Mouse (Mus musculus): ENCODE results near the gene Cadm3. TPM values are rescaled to one million over a fixed set of nuclear protein-coding genes. Genes with fewer than 3 reads are reported as not detected.

Gene Cadm3
- polyA plus RNA-seq, 1 experiment from 2014 or later = 0.26 TPM

DNA sequence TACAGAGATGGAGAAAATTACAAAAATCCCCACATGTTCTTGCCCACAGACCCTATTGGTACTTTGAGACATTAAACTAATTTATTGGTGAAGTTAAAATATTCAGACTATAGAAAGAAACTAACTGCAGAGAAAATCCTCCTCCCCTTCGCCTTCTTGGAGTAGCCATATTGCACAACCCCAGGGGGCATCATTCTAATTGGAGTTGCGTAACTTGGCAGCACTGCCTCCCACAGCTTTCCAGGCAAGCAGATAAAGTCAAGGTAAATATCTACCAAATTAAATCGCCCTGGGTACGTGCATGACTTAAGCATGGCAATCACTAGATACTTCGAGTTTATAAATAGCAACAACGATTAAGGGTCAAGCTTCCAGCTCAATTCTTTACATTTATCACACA, 4.1 kb upstream of the Cadm3 start:
- Histone ChIP-seq H3K9ac (replicated peaks; ENCODE audit: low read depth) (no peak overlapping the region), H3K4me1 (ENCODE audit: insufficient read depth, low read depth, low read length) (no peaks in the 10 kb centered on the region), H3K27ac (ENCODE audit: low read length) (no peak overlapping the region), H3K4me2 (replicated peaks; ENCODE audit: low read depth, low read length) (no peak overlapping the region), H3K27me3 (replicated peaks; ENCODE audit: insufficient read depth, low read length) (peaks cover 17% of the 10 kb centered on the region), H3K36me3 (ENCODE audit: insufficient read depth, low read length) (no peaks in the 10 kb centered on the region), H3K4me3 (ENCODE audit: low read depth, low read length) (no peak overlapping the region), H3K9me3 (ENCODE audit: low read length) (no peaks in the 10 kb centered on the region)
- DNase-seq (ENCODE audit: low spot score) = no peak
- WGBS = 69% methylated on average over 6 of the region's 6 CpGs
- no peak for TF ChIP-seq CTCF (IDR thresholded peaks at IDR 0.05)
- TF ChIP-seq EP300 (IDR thresholded peaks at IDR 0.05) = no peak
- no peak for ATAC-seq

DNA sequence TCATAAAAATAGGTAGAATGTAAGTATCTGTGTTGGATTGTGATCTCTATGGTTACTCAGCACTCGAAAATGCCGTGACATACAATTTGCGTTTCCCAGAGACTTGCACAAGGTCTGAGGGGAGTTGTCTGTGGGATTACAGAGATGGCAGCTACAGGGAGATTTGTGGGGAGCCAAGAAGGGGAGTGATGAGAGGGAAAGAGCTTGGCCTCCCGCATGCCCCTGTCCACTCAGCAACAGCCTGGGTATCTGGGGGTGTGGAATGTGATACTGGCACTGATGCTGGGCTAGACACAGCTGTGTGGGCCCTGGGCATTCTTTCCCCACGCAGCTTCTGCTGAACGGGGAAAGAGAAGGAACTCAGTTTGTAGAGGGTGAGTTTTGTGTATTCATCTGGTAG, 3.0 kb upstream of the Cadm3 start:
- no peaks in the 10 kb centered on the region for H3K9me3 ChIP-seq (ENCODE audit: low read length)
- no peaks in the 10 kb centered on the region for H3K4me1 ChIP-seq (ENCODE audit: insufficient read depth, low read depth, low read length)
- no peak overlapping the region for H3K27ac ChIP-seq (ENCODE audit: low read length)
- TF ChIP-seq CTCF (IDR thresholded peaks at IDR 0.05) (no peak), EP300 (IDR thresholded peaks at IDR 0.05) (no peak)
- H3K4me2 ChIP-seq (replicated peaks; ENCODE audit: low read depth, low read length) = no peak overlapping the region
- peaks cover 25% of the 10 kb centered on the region for H3K27me3 ChIP-seq (replicated peaks; ENCODE audit: insufficient read depth, low read length)
- 65% methylated on average over 6 of the region's 6 CpGs for WGBS
- no peak overlapping the region for H3K4me3 ChIP-seq (ENCODE audit: low read depth, low read length)
- no peak overlapping the region for H3K9ac ChIP-seq (replicated peaks; ENCODE audit: low read depth)
- DNase-seq (ENCODE audit: low spot score) = no peak
- H3K36me3 ChIP-seq (ENCODE audit: insufficient read depth, low read length) = no peaks in the 10 kb centered on the region
- no peak for ATAC-seq

DNA sequence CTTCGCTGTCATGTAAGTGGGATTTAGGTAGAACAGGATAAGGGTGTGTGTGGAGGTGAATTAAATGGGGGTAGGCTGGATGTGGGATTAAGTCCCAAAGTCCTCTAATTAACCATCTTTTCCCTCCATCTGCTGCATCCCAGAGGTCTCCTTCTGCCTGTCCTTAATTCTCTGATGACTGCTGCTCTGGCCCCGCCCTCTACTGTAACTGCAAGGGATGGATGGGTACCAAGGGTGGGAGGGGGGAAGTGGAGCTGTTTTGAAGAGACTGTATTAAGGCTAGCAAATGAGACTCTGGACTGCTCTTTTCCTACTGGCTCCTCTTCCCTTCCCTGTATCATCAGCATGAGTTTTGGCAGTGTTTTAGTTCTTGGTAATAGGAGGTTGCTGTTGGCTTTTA, 2.1 kb upstream of the Cadm3 start:
- no peak for TF ChIP-seq EP300 (IDR thresholded peaks at IDR 0.05)
- no peak overlapping the region for H3K4me2 ChIP-seq (replicated peaks; ENCODE audit: low read depth, low read length)
- no peak for DNase-seq (ENCODE audit: low spot score)

DNA sequence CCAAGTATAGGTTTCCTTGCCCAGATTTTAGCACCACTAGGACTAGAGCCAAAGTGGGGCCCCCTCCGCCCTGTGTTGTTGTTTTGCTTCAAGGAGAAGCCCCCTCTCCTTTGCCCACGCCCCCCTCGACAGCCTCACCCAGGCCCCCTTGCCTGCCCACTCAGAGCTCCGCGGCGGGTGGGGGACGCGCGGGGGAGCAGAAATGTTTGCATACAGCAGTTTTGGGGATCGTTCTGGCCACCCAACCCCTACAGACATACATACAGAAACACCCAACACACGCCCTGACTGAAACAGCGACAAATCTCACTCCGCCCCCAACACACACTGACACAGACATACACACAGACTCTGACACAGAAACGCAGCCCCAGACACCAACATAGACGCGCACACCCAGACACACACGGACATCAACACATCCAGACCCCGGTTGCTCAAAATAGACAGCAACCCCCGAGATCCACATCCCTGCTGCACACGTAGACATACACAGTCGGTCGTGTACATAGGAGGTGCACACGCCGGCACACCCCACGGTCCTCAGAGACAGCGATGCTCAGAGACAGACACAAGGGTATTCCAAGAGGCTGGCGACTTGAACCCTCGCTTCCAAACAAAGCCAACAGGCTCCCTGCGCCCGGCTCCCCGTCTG, 667 bp downstream of the Cadm3 start:
- peak overlapping the region; percentile 52 for H3K4me2 ChIP-seq (replicated peaks; ENCODE audit: low read depth, low read length)
- peak overlapping the region; percentile 28 for H3K4me3 ChIP-seq (ENCODE audit: low read depth, low read length)
- no peak overlapping the region for H3K27ac ChIP-seq (ENCODE audit: low read length)
- no peaks in the 10 kb centered on the region for H3K4me1 ChIP-seq (ENCODE audit: insufficient read depth, low read depth, low read length)
- ATAC-seq = no peak
- H3K9ac ChIP-seq (replicated peaks; ENCODE audit: low read depth) = no peak overlapping the region
- peaks cover 26% of the 10 kb centered on the region for H3K27me3 ChIP-seq (replicated peaks; ENCODE audit: insufficient read depth, low read length)
- WGBS = under 1% methylated on average over 31 of the region's 31 CpGs
- no peak for TF ChIP-seq EP300 (IDR thresholded peaks at IDR 0.05)
- TF ChIP-seq CTCF (IDR thresholded peaks at IDR 0.05) = no peak
- no peak for DNase-seq (ENCODE audit: low spot score)
- no peaks in the 10 kb centered on the region for H3K9me3 ChIP-seq (ENCODE audit: low read length)
- H3K36me3 ChIP-seq (ENCODE audit: insufficient read depth, low read length) = no peaks in the 10 kb centered on the region

More for the DNA sequence above, 2.1 kb upstream of the Cadm3 start:
- no peak for ATAC-seq
- Histone ChIP-seq H3K4me1 (ENCODE audit: insufficient read depth, low read depth, low read length) (no peaks in the 10 kb centered on the region), H3K36me3 (ENCODE audit: insufficient read depth, low read length) (no peaks in the 10 kb centered on the region), H3K27me3 (replicated peaks; ENCODE audit: insufficient read depth, low read length) (peaks cover 26% of the 10 kb centered on the region), H3K4me3 (ENCODE audit: low read depth, low read length) (no peak overlapping the region), H3K9me3 (ENCODE audit: low read length) (no peaks in the 10 kb centered on the region), H3K9ac (replicated peaks; ENCODE audit: low read depth) (no peak overlapping the region), H3K27ac (ENCODE audit: low read length) (no peak overlapping the region)
- WGBS = 68% methylated on average over 2 of the region's 2 CpGs

DNA sequence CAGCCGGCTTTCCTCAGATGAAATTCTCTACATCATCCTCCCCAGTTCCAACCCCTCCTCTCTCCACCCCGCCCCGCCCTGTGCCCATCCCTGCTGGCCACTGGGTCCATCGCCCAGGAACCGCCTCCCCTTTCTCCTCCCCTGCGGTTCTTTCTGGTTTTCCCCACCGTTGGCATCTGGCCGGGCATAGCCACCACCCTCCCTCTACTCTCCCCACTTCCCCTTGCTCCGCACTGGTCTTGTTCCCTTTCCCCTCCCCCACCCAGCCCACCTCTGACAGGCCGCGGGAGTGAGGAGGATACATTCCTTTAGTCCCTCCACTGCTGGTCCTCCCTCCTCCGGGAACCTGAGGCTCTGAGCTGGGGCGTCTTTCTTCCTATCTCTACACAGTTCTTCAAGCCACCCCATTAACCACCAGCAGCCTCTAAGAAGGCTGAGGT, 1.5 kb downstream of the Cadm3 start:
- ATAC-seq (peak; percentile 28; the same call in 1 of the 2 replicates), DNase-seq (ENCODE audit: low spot score) (no peak)
- Histone ChIP-seq H3K4me2 (replicated peaks; ENCODE audit: low read depth, low read length) (no peak overlapping the region), H3K4me3 (ENCODE audit: low read depth, low read length) (no peak overlapping the region), H3K9ac (replicated peaks; ENCODE audit: low read depth) (no peak overlapping the region), H3K36me3 (ENCODE audit: insufficient read depth, low read length) (no peaks in the 10 kb centered on the region), H3K27ac (ENCODE audit: low read length) (no peak overlapping the region), H3K27me3 (replicated peaks; ENCODE audit: insufficient read depth, low read length) (peaks cover 26% of the 10 kb centered on the region), H3K9me3 (ENCODE audit: low read length) (no peaks in the 10 kb centered on the region), H3K4me1 (ENCODE audit: insufficient read depth, low read depth, low read length) (no peaks in the 10 kb centered on the region)
- WGBS = 5% methylated on average over 9 of the region's 13 CpGs
- TF ChIP-seq CTCF (IDR thresholded peaks at IDR 0.05) = no peak
- TF ChIP-seq EP300 (IDR thresholded peaks at IDR 0.05) = no peak

DNA sequence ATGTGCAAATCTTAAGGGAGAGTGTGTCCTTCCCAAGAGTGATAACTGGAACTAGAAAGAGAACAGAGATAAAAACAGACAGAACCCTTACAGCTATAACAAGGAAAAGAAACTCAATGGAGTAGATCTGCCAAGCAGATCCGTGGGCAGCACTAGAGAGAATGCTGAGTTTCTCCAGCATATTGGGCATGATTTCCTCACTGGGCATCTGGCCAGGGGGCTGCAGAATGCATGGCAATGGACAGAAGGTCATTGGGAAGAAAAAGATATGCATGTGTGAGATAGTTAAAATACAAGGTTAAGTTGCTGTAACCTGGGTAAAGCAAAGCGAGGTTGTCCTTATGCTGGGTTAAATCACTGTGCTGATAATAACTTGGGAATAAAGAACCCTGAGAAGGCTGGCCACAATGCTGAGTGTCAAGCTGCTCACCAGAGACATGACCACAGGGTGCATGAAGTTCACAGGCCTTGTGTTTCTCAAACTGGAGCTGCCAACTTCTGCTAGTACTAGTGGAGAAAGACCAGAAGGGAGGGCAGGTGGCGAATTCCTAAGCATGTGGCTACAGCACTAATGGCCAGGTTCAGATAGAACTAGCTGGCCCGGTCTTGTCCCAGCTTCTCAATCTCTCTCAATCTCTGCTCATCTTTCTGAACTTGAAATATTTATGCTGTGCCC, 3.2 kb downstream of the Cadm3 start:
- no peak for DNase-seq (ENCODE audit: low spot score)
- TF ChIP-seq EP300 (IDR thresholded peaks at IDR 0.05) (no peak), CTCF (IDR thresholded peaks at IDR 0.05) (no peak)
- H3K9me3 ChIP-seq (ENCODE audit: low read length) = no peaks in the 10 kb centered on the region
- H3K27ac ChIP-seq (ENCODE audit: low read length) = no peak overlapping the region
- no peak overlapping the region for H3K4me3 ChIP-seq (ENCODE audit: low read depth, low read length)
- H3K36me3 ChIP-seq (ENCODE audit: insufficient read depth, low read length) = no peaks in the 10 kb centered on the region
- no peak for ATAC-seq
- no peak overlapping the region for H3K4me2 ChIP-seq (replicated peaks; ENCODE audit: low read depth, low read length)
- no peaks in the 10 kb centered on the region for H3K4me1 ChIP-seq (ENCODE audit: insufficient read depth, low read depth, low read length)
- no peak overlapping the region for H3K9ac ChIP-seq (replicated peaks; ENCODE audit: low read depth)
- WGBS = 75% methylated on average over 4 of the region's 4 CpGs
- H3K27me3 ChIP-seq (replicated peaks; ENCODE audit: insufficient read depth, low read length) = peaks cover 26% of the 10 kb centered on the region

Data from lung, postnatal 0 days (tissue).